Mouse (Mus musculus) ES-Bruce4 (cell line): ENCODE measurements around the gene Fto.

Experiments used
- EP300 ChIP-seq: IDR thresholded peaks from 2 replicates; pipeline ENCODE4 v1.6.1; 2011; ENCODE audit warnings: low read depth, low read length; ENCODE audit not compliant: insufficient read depth
- POLR2A ChIP-seq: IDR thresholded peaks from one replicate; pipeline ENCODE4 v1.8.1; 2011; ENCODE audit warnings: low read length; ENCODE audit not compliant: insufficient read depth

DNA sequence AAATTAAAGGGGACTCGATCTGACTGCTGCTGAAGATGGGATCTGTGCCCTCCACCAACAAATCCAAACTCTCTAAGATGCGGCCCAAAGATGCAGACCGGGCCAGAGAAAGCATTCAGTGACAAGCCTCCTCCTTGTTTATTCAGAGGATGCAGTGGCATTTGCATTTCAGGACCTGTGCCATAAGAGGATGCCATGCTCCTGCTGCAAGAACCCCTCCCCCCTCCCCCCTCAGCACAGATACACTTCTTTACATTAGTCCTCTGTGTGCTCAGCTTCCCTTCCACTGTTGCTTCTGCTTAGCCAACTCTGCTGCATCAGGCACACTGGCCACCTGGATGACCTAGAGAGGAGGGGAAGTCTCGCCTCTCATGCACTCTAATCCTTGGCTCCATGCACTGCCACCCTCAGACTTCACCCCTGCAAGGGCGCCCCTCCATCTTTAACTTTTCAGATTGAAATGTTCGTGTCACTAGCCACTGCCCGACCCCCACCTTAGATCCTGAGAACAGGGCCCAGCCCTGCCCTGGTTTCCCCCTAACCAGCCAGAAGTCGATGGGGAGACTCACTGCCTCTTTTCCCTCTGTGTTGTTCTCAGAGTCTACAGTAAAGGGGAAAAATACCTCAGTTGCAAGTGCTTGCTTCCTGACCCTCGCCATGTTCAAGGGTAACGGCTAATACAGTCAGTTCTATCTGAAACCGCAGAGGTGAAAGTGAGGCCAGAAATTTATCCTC is 14.3 kb downstream of the Fto start:
- no peak for TF ChIP-seq POLR2A
- TF ChIP-seq EP300 = no peak
